Mouse (Mus musculus) limb, embryonic 11.5 days (tissue): ENCODE results near the gene Klhl1. TPM values are rescaled to one million over a fixed set of nuclear protein-coding genes. Genes with fewer than 3 reads are reported as not detected.

ENCODE experiments used
- ATAC-seq: fragments of 200-750 bp; cut with Nextera tagmentation; 2 replicates; pipeline ENCODE4 v1.8.0; 2017; ENCODE audit warnings: low read depth; ENCODE audit not compliant: insufficient number of reproducible peaks, low FRiP score, low TSS enrichment
- DNase-seq: peaks from one replicate; pipeline ENCODE4 v3.0.0-alpha.2; 2015; ENCODE audit warnings: low spot score
- H3K27ac ChIP-seq: fragments of 300-500 bp; sonication (generic); replicated peaks from 2 replicates; pipeline ENCODE4 v1.5.1; 2014; ENCODE audit warnings: low read depth, mild to moderate bottlenecking, low read length
- H3K27me3 ChIP-seq: fragments of 300-500 bp; sonication (generic); 2 replicates; pipeline ENCODE4 v1.6.1; 2014; ENCODE audit warnings: mild to moderate bottlenecking, low read length, mixed read lengths; ENCODE audit not compliant: control insufficient read depth, insufficient read depth
- H3K36me3 ChIP-seq: fragments of 300-500 bp; sonication (generic); 2 replicates; pipeline ENCODE4 v1.6.1; 2014; ENCODE audit warnings: mild to moderate bottlenecking, low read length, moderate library complexity, mixed read lengths; ENCODE audit not compliant: control insufficient read depth, insufficient read depth
- H3K4me1 ChIP-seq: fragments of 300-500 bp; sonication (generic); 2 replicates; pipeline ENCODE4 v1.6.1; 2014; ENCODE audit warnings: low read length, mixed read lengths; ENCODE audit not compliant: control insufficient read depth, insufficient read depth
- H3K4me2 ChIP-seq: fragments of 300-500 bp; sonication (generic); 2 replicates; pipeline ENCODE4 v1.6.1; 2014; ENCODE audit warnings: low read depth, mild to moderate bottlenecking, moderate library complexity; ENCODE audit not compliant: severe bottlenecking
- H3K4me3 ChIP-seq: fragments of 300-500 bp; sonication (generic); 2 replicates; pipeline ENCODE4 v1.5.1; 2014; ENCODE audit warnings: low read depth, low read length
- H3K9ac ChIP-seq: fragments of 300-500 bp; sonication (generic); 2 replicates; pipeline ENCODE4 v1.6.1; 2014; ENCODE audit warnings: mild to moderate bottlenecking, low read length
- H3K9me3 ChIP-seq: fragments of 300-500 bp; sonication (generic); 2 replicates; pipeline ENCODE4 v1.6.1; 2016; ENCODE audit warnings: low read length; ENCODE audit not compliant: control insufficient read depth
- WGBS: fragments of 180-500 bp; shearing (Covaris S2); extraction: QIAGEN DNeasy Blood & Tissue Kit; methylation state at CpG from one replicate; pipeline ENCODE4 v1.1.7; 2014; 5-methylcytosine and 5-hydroxymethylcytosine counted together
- polyA plus RNA-seq: library from polyadenylated mRNA; unstranded; fragments of >200 nt; fragmentation: Nextera tagmentation; extraction: Ambion mirVana; gene quantifications from 2 replicates; pipeline ENCODE4 v1.2.1, GENCODE M21; 2014

Gene Klhl1
- polyA plus RNA-seq, result not detected in 2 replicates

GRCm38 (mm10) chr14:96518954-96519682, at the start of gene Klhl1:
Klhl1 (minus strand) TSS chr14:96519102.
- DNase-seq (no peak), ATAC-seq (no peak)
- Histone ChIP-seq H3K27me3 (peaks cover 10% of the 10 kb centered on the region), H3K9ac (peak within 1 kb of the TSS; percentile 22), H3K36me3 (no peaks in the 10 kb centered on the region), H3K4me1 (peaks cover 3% of the 10 kb centered on the region; the same call in 1 of the 2 replicates), H3K9me3 (no peaks in the 10 kb centered on the region), H3K4me2 (peak within 1 kb of the TSS; percentile 89), H3K4me3 (peak within 1 kb of the TSS; percentile 38), H3K27ac (no peak within 1 kb of the TSS)
- WGBS, result 46% methylated on average over 13 of the region's 13 CpGs

GRCm38 (mm10) chr14:96553668-96554067, 34.8 kb upstream of the Klhl1 start:
- Histone ChIP-seq H3K4me3 (no peak overlapping the region), H3K9me3 (no peaks in the 10 kb centered on the region), H3K27ac (no peak overlapping the region), H3K4me2 (no peak overlapping the region), H3K4me1 (no peaks in the 10 kb centered on the region), H3K9ac (no peak overlapping the region), H3K27me3 (no peaks in the 10 kb centered on the region), H3K36me3 (no peaks in the 10 kb centered on the region)
- ATAC-seq (no peak), DNase-seq (no peak)
- WGBS, result 93% methylated on average over 2 of the region's 2 CpGs

- DNase-seq (peak; percentile 56), ATAC-seq (peak; percentile 66; the same call in 1 of the 2 replicates)
- Histone ChIP-seq H3K27ac (no peak overlapping the region), H3K9me3 (no peaks in the 10 kb centered on the region), H3K9ac (peak overlapping the region; percentile 22), H3K4me3 (peak overlapping the region; percentile 38), H3K4me2 (peak overlapping the region; percentile 89), H3K4me1 (peaks cover 3% of the 10 kb centered on the region; the same call in 1 of the 2 replicates), H3K27me3 (peaks cover 10% of the 10 kb centered on the region), H3K36me3 (no peaks in the 10 kb centered on the region)
- WGBS, result 2% methylated on average over 35 of the region's 35 CpGs
These were observed 550 bp downstream of the Klhl1 start for GRCm38 (mm10) chr14:96518151-96518953.

GRCm38 (mm10) chr14:96517727-96518126, 1.2 kb downstream of the Klhl1 start:
- DNase-seq, result no peak
- Histone ChIP-seq H3K4me2 (peak overlapping the region; percentile 89), H3K9me3 (no peaks in the 10 kb centered on the region), H3K27ac (no peak overlapping the region), H3K27me3 (peaks cover 10% of the 10 kb centered on the region), H3K9ac (peak overlapping the region; percentile 22; the same call in 1 of the 2 replicates), H3K4me3 (peak overlapping the region; percentile 38), H3K36me3 (no peaks in the 10 kb centered on the region), H3K4me1 (peaks cover 3% of the 10 kb centered on the region; the same call in 1 of the 2 replicates)
- ATAC-seq, result no peak; the same call in 1 of the 2 replicates
- WGBS, result 8% methylated on average over 9 of the region's 9 CpGs

GRCm38 (mm10) chr14:96499936-96500335, 19.0 kb downstream of the Klhl1 start:
- no peaks in the 10 kb centered on the region for H3K4me1 ChIP-seq

GRCm38 (mm10) chr14:96471812-96472211, 47.1 kb downstream of the Klhl1 start:
- WGBS, result 90% methylated on average over 2 of the region's 2 CpGs
- no peak for DNase-seq
- no peaks in the 10 kb centered on the region for H3K27me3 ChIP-seq
- H3K4me1 ChIP-seq, result no peaks in the 10 kb centered on the region
- no peak overlapping the region for H3K4me3 ChIP-seq
- H3K27ac ChIP-seq, result no peak overlapping the region
- no peaks in the 10 kb centered on the region for H3K9me3 ChIP-seq
- no peak overlapping the region for H3K4me2 ChIP-seq
- H3K36me3 ChIP-seq, result no peaks in the 10 kb centered on the region
- no peak overlapping the region for H3K9ac ChIP-seq
- no peak for ATAC-seq

More at GRCm38 (mm10) chr14:96499936-96500335, 19.0 kb downstream of the Klhl1 start:
- ATAC-seq (no peak), DNase-seq (no peak)
- Histone ChIP-seq H3K27me3 (no peaks in the 10 kb centered on the region), H3K9ac (no peak overlapping the region), H3K4me3 (no peak overlapping the region), H3K36me3 (no peaks in the 10 kb centered on the region), H3K27ac (no peak overlapping the region), H3K4me2 (no peak overlapping the region), H3K9me3 (no peaks in the 10 kb centered on the region)
- WGBS, result 85% methylated on average over 2 of the region's 2 CpGs

- no peak overlapping the region for H3K9ac ChIP-seq
- DNase-seq, result no peak
- no peak overlapping the region for H3K4me3 ChIP-seq
- no peak for ATAC-seq
- no peaks in the 10 kb centered on the region for H3K9me3 ChIP-seq
- no peaks in the 10 kb centered on the region for H3K4me1 ChIP-seq
- no peaks in the 10 kb centered on the region for H3K27me3 ChIP-seq
- no peak overlapping the region for H3K27ac ChIP-seq
- H3K4me2 ChIP-seq, result no peak overlapping the region
- H3K36me3 ChIP-seq, result no peaks in the 10 kb centered on the region
These were observed 47.6 kb downstream of the Klhl1 start for GRCm38 (mm10) chr14:96471336-96471735.

GRCm38 (mm10) chr14:96461756-96462155, 57.1 kb downstream of the Klhl1 start:
- ATAC-seq (no peak), DNase-seq (no peak)
- H3K9me3 ChIP-seq, result no peaks in the 10 kb centered on the region
- H3K4me2 ChIP-seq, result no peak overlapping the region
- no peak overlapping the region for H3K27ac ChIP-seq
- H3K9ac ChIP-seq, result no peak overlapping the region
- WGBS, result 73% methylated on average over 2 of the region's 2 CpGs
- H3K27me3 ChIP-seq, result no peaks in the 10 kb centered on the region
- H3K4me1 ChIP-seq, result no peaks in the 10 kb centered on the region
- no peaks in the 10 kb centered on the region for H3K36me3 ChIP-seq
- no peak overlapping the region for H3K4me3 ChIP-seq
